Mouse (Mus musculus): ENCODE measurements around the gene Polm. TPM values are rescaled to one million over a fixed set of nuclear protein-coding genes. Genes with fewer than 3 reads are reported as not detected.
"Not testable (repeated sequence)": the region's sequence is repeated elsewhere in the genome, so short reads cannot be mapped to it uniquely, and the experiment has no call there.

The Polm gene
- total RNA-seq, 2 experiments from 2014 or later, result 12.1 to 14.0 TPM

GRCm38 (mm10) chr11:5855481-5855880, 17.7 kb upstream of the Polm start:
- DNase-seq, result no peak

GRCm38 (mm10) chr11:5852314-5852713, 14.5 kb upstream of the Polm start:
- no peak for DNase-seq

DNA sequence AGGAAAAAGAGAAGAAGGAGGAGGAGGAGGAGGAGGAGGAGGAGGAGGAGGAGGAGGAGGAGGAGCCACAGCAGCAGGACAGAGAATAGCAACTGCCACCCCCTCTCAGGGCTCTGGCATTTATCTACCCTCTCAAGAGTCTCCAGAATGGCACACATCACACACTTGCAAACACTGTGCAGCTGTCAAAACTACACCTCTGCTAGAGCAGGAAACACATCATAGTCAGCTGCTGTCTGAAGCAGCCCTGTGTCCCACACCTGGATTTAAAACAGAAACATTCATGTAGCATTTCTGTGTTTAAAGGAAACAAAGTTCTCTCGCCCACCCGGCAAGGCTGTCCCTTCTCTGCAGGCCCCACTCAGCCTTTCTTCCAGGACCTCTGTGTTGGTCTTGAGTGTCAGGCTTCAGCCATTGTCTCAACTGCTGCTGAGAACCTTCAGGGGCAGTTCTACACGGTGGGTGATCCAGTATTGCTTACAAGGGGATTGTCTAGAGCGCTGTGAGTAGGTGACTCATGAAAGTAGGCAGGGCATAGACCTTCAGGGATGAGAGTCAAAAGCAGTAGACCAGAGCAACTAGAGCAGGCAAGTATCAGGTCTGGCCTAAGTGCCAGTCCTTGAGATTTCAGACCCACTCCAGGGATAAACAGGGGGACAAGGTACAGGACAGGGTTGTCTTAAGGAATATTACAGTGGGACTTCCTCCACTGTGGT, 13.4 kb upstream of the Polm start:
- DNase-seq, result no peak

GRCm38 (mm10) chr11:5850452-5850851, 12.6 kb upstream of the Polm start:
- no peak for DNase-seq

DNA sequence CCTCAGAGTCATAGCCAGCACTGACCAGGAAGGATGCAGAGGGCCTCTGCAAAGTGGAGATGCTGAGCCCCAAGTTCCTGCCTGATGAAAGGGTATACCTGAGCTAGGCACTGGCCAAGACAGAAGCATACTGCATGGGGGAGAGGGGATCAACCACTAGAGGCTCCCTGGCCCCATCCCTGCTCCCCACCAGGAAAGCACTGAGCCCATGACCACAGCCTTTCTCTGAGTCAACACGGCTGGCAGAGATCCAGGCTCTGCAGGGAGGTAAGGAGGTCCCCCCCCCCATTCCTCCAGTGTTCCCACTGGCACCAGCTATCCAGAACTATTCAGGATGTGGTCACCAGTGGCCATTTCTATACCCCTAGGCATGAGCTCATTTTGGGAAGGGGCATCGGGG, 11.5 kb upstream of the Polm start:
- DNase-seq, result no peak

- DNase-seq, result peak; percentile 72 to 74
These were observed 10.9 kb upstream of the Polm start for GRCm38 (mm10) chr11:5848741-5849140.

DNA sequence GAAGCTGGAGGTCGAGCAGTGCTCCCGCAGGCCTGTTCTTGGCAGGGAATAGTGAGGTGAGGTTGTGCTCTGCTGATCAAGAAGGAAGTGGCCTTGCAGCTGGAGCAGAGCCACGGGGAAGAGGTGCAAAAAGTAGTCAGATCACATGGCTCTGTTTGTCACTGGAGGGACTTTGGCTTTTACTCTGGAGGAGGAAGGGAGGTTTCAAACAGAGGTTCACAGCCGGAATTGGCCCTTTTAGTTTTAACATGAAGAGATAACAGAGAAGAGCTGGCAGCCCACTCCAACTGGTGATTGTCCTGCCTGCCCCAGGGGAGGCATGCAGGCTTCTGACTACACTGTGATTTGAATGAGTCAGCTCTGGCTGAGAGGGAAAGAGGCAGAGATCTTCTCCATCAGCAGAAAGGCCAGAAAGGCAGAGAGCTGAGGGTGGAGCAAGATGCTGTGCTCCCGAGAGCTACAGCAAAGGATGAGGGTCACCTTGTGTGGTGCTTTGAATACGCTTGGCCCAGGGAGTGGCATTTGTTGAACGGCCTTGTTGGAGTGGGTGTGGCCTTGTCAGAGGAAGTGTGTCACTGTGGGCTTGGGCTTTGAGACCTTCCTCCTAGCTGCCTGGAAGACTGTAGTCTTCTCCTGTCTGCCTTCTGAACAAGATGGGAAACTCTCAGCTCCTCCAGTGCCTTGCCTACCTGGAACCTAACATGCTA, 9.0 kb upstream of the Polm start:
- no peak for DNase-seq

DNA sequence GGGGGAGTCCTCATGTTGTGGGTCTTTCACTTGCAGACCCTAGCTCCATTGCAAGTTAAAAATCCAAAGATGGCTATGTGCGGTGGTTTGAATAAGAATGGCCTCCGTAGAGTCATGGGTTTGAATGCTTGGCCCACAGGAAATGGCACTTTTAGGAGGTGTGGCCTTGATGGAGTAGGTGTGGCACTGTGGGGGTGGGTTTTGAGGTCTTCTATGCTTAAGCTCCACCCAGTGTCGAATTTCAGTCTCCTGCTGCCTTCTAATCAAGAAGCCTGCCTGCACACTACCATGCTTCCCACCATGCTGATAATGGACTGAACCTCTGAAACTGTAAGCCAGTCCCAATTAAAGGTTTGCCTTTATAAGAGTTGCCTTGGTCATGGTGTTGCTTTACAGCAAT, 5.3 kb upstream of the Polm start:
- no peak for DNase-seq

GRCm38 (mm10) chr11:5841751-5842150, 3.9 kb upstream of the Polm start:
- DNase-seq, result no peak

- DNase-seq, result no peak
These were observed 2.5 kb upstream of the Polm start for GRCm38 (mm10) chr11:5840346-5840745.

DNA sequence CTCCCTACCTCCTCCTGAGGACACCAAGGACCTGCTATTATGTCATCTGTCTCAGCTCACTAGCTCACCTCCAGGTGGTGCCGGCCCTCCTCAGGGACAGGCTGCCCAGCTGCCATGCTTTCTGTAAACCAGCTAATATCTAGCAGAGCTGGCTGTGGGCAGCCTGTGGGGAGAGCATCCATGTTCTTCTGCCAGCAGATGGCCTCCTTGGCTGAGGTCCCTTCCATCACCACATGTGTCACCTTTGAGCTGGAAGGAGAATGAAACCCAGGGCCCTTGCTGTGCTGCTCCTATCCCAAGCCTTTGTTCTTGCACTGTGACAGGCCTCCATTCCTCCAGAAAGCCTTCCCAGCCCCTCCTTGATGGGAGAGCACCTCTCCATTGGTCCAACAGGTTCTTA, 1.7 kb downstream of the Polm start:
- no peak for DNase-seq

DNA sequence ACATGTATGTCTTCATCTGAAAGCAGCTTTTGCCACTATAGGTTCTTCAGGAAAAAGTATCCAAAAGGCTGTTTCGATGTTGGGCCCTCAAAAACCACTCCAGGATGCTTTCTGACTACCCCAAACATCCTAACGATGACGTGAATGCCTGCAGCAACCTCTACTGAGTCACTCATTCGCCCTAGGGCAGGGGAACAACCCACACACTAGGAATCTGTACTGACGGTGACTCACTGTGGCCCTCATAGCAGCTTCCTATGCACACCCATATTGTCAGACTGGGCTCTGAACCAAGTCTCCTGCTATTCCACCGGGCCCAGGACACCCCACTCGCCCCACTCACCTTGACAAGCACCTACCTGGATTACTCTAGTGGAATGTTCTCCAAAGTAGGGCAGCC, 2.8 kb downstream of the Polm start:
- DNase-seq, result no peak

DNA sequence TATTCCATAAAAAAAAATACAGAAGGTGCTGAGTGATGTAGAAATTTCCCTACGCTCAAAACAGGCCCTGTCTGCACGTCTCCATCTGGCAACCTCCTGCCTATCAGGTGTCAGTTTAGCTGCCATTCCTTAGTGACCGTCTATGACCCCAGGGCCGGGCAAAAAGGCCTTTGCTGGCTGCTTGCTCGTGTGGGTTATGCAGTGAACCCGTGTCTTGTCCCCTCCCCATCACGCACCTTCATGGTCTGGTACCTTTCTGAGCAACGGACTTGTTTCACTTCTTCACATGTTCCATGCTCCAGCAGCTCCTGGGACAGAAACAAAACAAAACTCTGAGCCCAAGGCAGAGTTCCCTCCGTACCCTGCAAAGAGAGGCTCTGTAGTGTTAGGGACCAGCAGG, 3.3 kb downstream of the Polm start:
- no peak for DNase-seq

GRCm38 (mm10) chr11:5829327-5829726, 8.5 kb downstream of the Polm start:
- DNase-seq, result no peak

GRCm38 (mm10) chr11:5828509-5829191, 9.2 kb downstream of the Polm start:
- DNase-seq, result no peak

- DNase-seq, result no peak
These were observed 9.9 kb downstream of the Polm start for GRCm38 (mm10) chr11:5827931-5828330.

DNA sequence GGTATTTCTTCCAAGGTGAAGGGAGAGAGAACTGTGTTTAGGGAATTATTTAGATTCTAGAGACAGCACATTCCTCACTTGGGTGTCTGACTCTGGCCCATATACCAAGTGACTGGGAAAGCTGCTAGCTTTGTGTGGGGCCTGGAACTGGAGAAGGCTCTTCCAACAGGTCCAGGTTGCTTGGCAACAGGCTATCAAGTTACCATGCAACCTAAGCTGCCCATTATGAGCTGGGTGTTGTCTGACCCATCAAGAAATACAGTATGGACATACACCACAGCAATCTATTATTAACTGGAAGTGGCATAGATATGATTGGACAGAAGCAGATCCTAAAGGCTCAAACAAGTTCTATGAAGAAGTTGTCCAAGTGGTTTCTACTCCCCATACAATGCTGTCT, 12.4 kb downstream of the Polm start:
- no peak for DNase-seq

GRCm38 (mm10) chr11:5819223-5819622, 18.6 kb downstream of the Polm start:
- DNase-seq, result no peak

DNA sequence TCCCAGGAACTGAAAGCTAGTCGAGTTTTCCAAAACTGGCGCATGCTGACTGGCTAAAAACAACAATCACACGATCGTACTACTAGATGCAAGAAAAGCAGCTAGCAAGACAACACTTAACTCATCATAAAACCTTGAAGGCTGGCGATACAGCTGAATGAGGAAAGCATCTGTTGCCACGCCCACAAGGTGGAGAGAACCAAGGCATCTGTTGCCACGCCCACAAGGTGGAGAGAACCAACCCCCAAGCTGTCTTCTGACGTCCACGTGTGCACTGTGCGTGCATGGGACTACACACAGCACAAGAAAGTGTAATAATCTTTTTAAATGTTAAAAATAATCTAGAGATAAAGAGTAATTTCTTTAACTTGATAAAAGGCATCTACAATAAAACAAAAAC, 24.4 kb downstream of the Polm start:
- no peak for DNase-seq

DNA sequence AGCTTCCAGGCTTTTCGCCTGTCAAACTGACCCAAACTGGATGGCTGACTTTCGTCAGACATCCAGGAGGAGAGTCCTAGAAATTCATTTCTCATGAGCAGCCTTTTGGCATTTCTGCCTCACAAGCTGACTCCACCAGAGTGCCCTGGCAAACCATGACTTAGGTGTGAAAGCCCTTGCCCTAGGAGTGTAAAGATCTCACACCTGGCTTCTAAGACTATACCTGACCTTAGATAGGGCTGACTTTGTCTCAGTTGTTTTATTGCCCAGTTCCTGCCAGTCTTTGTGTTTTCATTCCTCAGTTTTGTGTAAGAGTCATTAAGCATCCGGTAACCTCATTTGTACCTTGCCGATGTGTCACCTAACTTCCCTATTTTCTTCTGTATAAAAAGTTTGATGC, 28.3 kb downstream of the Polm start:
- not testable (repeated sequence) for DNase-seq

DNA sequence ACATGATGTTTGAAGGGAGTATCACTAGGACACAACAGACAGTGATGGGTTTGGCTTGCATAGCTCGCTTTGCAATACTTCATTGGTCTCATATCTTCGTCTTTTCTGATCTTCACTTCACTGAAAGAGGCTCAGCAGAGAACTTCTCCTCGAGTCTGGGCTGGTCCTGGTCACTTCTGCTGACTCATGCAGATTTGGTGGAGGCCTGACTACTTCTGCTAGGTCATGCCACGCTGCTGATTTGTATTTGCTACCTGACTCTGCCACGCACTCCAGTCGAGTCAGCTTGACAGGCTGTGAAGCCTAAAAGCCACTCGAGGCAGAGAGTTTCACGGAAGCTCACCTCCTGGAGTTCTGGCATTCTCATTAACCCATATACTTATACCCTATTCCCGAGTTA, 29.9 kb downstream of the Polm start:
- no peak for DNase-seq

GRCm38 (mm10) chr11:5805711-5806110, 32.1 kb downstream of the Polm start:
- DNase-seq, result no peak

GRCm38 (mm10) chr11:5804174-5804573, 33.6 kb downstream of the Polm start:
- DNase-seq, result no peak

- no peak for DNase-seq
These were observed 34.2 kb downstream of the Polm start, which contains the start of gene Pgam2 for GRCm38 (mm10) chr11:5803551-5803981. Gene Pgam2, minus strand, starts transcription at chr11:5803733.
